Mouse (Mus musculus) adrenal gland, postnatal 4 days (tissue): ENCODE data around the gene Olfr808. TPM values are rescaled to one million over a fixed set of nuclear protein-coding genes. Genes with fewer than 3 reads are reported as not detected.

Experiments
- DNase-seq, 2 experiments: peaks; one replicate each; pipeline ENCODE4 v3.0.0; 2021 to 2022; ENCODE audit warnings: low spot score in 2 of 2, mixed read lengths in 2 of 2
- long read RNA-seq, 2 experiments: library from polyadenylated mRNA; stranded (forward); transcript quantifications; one replicate each; pipeline ENCODE4 v2.0.0; 2021
- microRNA-seq: library from miRNA; unstranded; fragments of <30 nt; microRNA quantifications from one replicate; pipeline ENCODE4 v1.2.0, GENCODE M21; 2021
- total RNA-seq, 2 experiments: library from RNA; stranded (reverse); gene quantifications; 2 replicates each; pipeline ENCODE4 v1.2.3; 2021

The Olfr808 gene
- total RNA-seq, result not detected
- long read RNA-seq, experiment 1, result 0 reads
- long read RNA-seq, experiment 2, result 0 reads

GRCm38 (mm10) chr10:129765182-129765581 is at the start of gene Olfr808:
Gene Olfr808, plus strand, starts transcription at chr10:129765482.
- no peak for DNase-seq

- no peak for DNase-seq
Measured at GRCm38 (mm10) chr10:129729275-129729674, 36.0 kb upstream of the Olfr808 start, which contains the start of gene Olfr805. Gene Olfr805, minus strand, starts transcription at chr10:129729375.

GRCm38 (mm10) chr10:129741821-129742220 is 23.5 kb upstream of the Olfr808 start, which contains the start of gene Olfr806:
Gene Olfr806, minus strand, starts transcription at chr10:129741921.
- no peak for DNase-seq

- no peak for DNase-seq
Measured at GRCm38 (mm10) chr10:129757693-129758092, 7.6 kb upstream of the Olfr808 start, which contains the start of gene Olfr807. Gene Olfr807, minus strand, starts transcription at chr10:129757793.

- DNase-seq, result no peak
Measured at GRCm38 (mm10) chr10:129774338-129774737, 9.1 kb downstream of the Olfr808 start, which contains the start of gene Olfr809. Gene Olfr809, plus strand, starts transcription at chr10:129774638.

GRCm38 (mm10) chr10:129778123-129778522 is 12.8 kb downstream of the Olfr808 start:
- no peak for DNase-seq

GRCm38 (mm10) chr10:129794817-129795216 is 29.5 kb downstream of the Olfr808 start, which contains the start of gene Olfr810:
Gene Olfr810, minus strand, starts transcription at chr10:129794917.
- DNase-seq, result no peak

GRCm38 (mm10) chr10:129804296-129804695 is 39.0 kb downstream of the Olfr808 start, which contains the start of gene Olfr811:
Gene Olfr811, minus strand, starts transcription at chr10:129804396.
- DNase-seq, result no peak

Small RNA genes lying within 50 kb of the gene (microRNA-seq; reads per million reads assigned to microRNA genes)
- gene Gm24485, result not detected

Other genes starting within 250 kb of the Olfr808 start
- gene Olfr791, start 243.7 kb upstream of the Olfr808 start, total RNA-seq, result not detected
- not detected for gene Olfr792, start 226.3 kb upstream of the Olfr808 start, total RNA-seq
- gene Olfr794, start 197.8 kb upstream of the Olfr808 start, total RNA-seq, result not detected
- not detected for gene Olfr796, start 152.9 kb upstream of the Olfr808 start, total RNA-seq
- gene Olfr798, start 137.5 kb upstream of the Olfr808 start, total RNA-seq, result not detected
- gene Olfr799, start 128.0 kb upstream of the Olfr808 start, total RNA-seq, result not detected
- gene Olfr800, start 107.8 kb upstream of the Olfr808 start, total RNA-seq, result not detected
- not detected for gene Olfr801, start 91.6 kb upstream of the Olfr808 start, total RNA-seq
- gene Olfr802, start 77.3 kb upstream of the Olfr808 start, total RNA-seq, result not detected
- not detected for gene Olfr803, start 71.2 kb upstream of the Olfr808 start, total RNA-seq
- not detected for gene Olfr804, start 62.3 kb upstream of the Olfr808 start, total RNA-seq
- not detected for gene Olfr805, start 36.1 kb upstream of the Olfr808 start, total RNA-seq
- not detected for gene Olfr806, start 23.6 kb upstream of the Olfr808 start, total RNA-seq
- gene Olfr807, start 7.7 kb upstream of the Olfr808 start, total RNA-seq, result not detected
- gene Olfr809, start 9.2 kb downstream of the Olfr808 start, total RNA-seq, result not detected
- gene Olfr810, start 29.4 kb downstream of the Olfr808 start, total RNA-seq, result not detected
- not detected for gene Olfr811, start 38.9 kb downstream of the Olfr808 start, total RNA-seq
- not detected for gene Olfr812, start 80.6 kb downstream of the Olfr808 start, total RNA-seq
- gene Olfr813, start 89.9 kb downstream of the Olfr808 start, total RNA-seq, result not detected
- not detected for gene Olfr814, start 114.4 kb downstream of the Olfr808 start, total RNA-seq
- not detected for gene Olfr815, start 140.4 kb downstream of the Olfr808 start, total RNA-seq
- gene Olfr816, start 150.1 kb downstream of the Olfr808 start, total RNA-seq, result not detected
- not detected for gene Olfr818, start 183.6 kb downstream of the Olfr808 start, total RNA-seq
- gene Olfr819, start 201.8 kb downstream of the Olfr808 start, total RNA-seq, result not detected
- not detected for gene Olfr247, start 210.7 kb downstream of the Olfr808 start, total RNA-seq
- not detected for gene Gm10310, start 219.6 kb downstream of the Olfr808 start, total RNA-seq
- gene Olfr820, start 247.1 kb downstream of the Olfr808 start, total RNA-seq, result not detected